Mouse (Mus musculus): ENCODE data around the gene Phf10. TPM values are rescaled to one million over a fixed set of nuclear protein-coding genes. Genes with fewer than 3 reads are reported as not detected.

Gene Phf10
- total and polyA plus RNA-seq, 2 experiments from 2014 or later, result 13.2 to 59.3 TPM

- Histone ChIP-seq H3K9me3 (ENCODE audit: low read length) (no peaks in the 10 kb centered on the region), H3K27me3 (ENCODE audit: insufficient read depth, low read length) (no peaks in the 10 kb centered on the region), H3K4me2 (ENCODE audit: low read depth) (no peak overlapping the region), H3K4me3 (ENCODE audit: low read depth, low read length) (no peak overlapping the region), H3K9ac (no peak overlapping the region), H3K36me3 (ENCODE audit: insufficient read depth) (no peaks in the 10 kb centered on the region), H3K4me1 (ENCODE audit: insufficient read depth) (no peaks in the 10 kb centered on the region), H3K27ac (ENCODE audit: low read depth, low read length) (no peak overlapping the region)
- no peak for TF ChIP-seq CTCF (IDR thresholded peaks at IDR 0.05; ENCODE audit: low read depth)
- WGBS, result 89% methylated on average over 8 of the region's 8 CpGs
- ATAC-seq (no peak), DNase-seq (no peak)
These were observed 48.1 kb downstream of the Phf10 start for GRCm38 (mm10) chr17:14912981-14913380.

- H3K9ac ChIP-seq, result no peak overlapping the region
- TF ChIP-seq CTCF (IDR thresholded peaks at IDR 0.05; ENCODE audit: low read depth), result no peak
- WGBS, result 49% methylated on average over 6 of the region's 6 CpGs
- no peak overlapping the region for H3K4me3 ChIP-seq (ENCODE audit: low read depth, low read length)
- ATAC-seq (no peak), DNase-seq (no peak)
- no peaks in the 10 kb centered on the region for H3K36me3 ChIP-seq (ENCODE audit: insufficient read depth)
- no peaks in the 10 kb centered on the region for H3K4me1 ChIP-seq (ENCODE audit: insufficient read depth)
- H3K27me3 ChIP-seq (ENCODE audit: insufficient read depth, low read length), result no peaks in the 10 kb centered on the region
- H3K27ac ChIP-seq (ENCODE audit: low read depth, low read length), result no peak overlapping the region
- H3K9me3 ChIP-seq (ENCODE audit: low read length), result no peaks in the 10 kb centered on the region
- H3K4me2 ChIP-seq (ENCODE audit: low read depth), result no peak overlapping the region
These were observed 48.7 kb downstream of the Phf10 start for GRCm38 (mm10) chr17:14912420-14912819.

GRCm38 (mm10) chr17:14910771-14911170 lies 50.3 kb downstream of the Phf10 start:
- H3K27ac ChIP-seq (ENCODE audit: low read depth, low read length), result no peak overlapping the region

DNA sequence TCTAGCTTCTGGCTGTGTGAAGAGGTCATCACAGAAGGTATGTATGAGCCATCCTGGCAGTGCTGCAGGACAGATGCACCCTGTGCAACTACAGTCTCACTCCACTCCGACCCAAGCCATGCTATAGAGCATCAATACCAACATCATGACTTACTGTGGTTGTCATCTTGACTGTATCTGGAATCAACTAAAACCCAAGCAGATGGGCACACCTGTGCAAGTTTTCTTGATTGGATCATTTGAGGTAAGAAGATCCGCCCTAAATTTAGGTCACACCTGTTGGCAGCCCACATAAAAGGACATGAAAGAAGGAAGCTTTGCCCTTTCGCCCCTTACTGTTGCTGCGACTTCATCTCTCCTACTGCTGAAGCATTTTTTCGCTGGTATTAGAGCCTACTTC lies 51.7 kb downstream of the Phf10 start:
- Histone ChIP-seq H3K27ac (ENCODE audit: low read depth, low read length) (no peak overlapping the region), H3K36me3 (ENCODE audit: insufficient read depth) (no peaks in the 10 kb centered on the region), H3K9me3 (ENCODE audit: low read length) (no peaks in the 10 kb centered on the region), H3K9ac (no peak overlapping the region), H3K4me3 (ENCODE audit: low read depth, low read length) (no peak overlapping the region), H3K4me2 (ENCODE audit: low read depth) (no peak overlapping the region), H3K27me3 (ENCODE audit: insufficient read depth, low read length) (no peaks in the 10 kb centered on the region), H3K4me1 (ENCODE audit: insufficient read depth) (no peaks in the 10 kb centered on the region)
- ATAC-seq, result no peak
- no peak for TF ChIP-seq CTCF (IDR thresholded peaks at IDR 0.05; ENCODE audit: low read depth)
- no peak for DNase-seq
- 88% methylated on average over 5 of the region's 5 CpGs for WGBS

More at GRCm38 (mm10) chr17:14910771-14911170, 50.3 kb downstream of the Phf10 start:
- Histone ChIP-seq H3K9ac (no peak overlapping the region), H3K36me3 (ENCODE audit: insufficient read depth) (no peaks in the 10 kb centered on the region), H3K27me3 (ENCODE audit: insufficient read depth, low read length) (no peaks in the 10 kb centered on the region), H3K4me1 (ENCODE audit: insufficient read depth) (no peaks in the 10 kb centered on the region), H3K4me3 (ENCODE audit: low read depth, low read length) (no peak overlapping the region), H3K4me2 (ENCODE audit: low read depth) (no peak overlapping the region), H3K9me3 (ENCODE audit: low read length) (no peaks in the 10 kb centered on the region)
- DNase-seq (no peak), ATAC-seq (no peak)
- WGBS, result 91% methylated on average over 5 of the region's 5 CpGs
- no peak for TF ChIP-seq CTCF (IDR thresholded peaks at IDR 0.05; ENCODE audit: low read depth)

- no peak for TF ChIP-seq CTCF (IDR thresholded peaks at IDR 0.05; ENCODE audit: low read depth)
- H3K4me3 ChIP-seq (ENCODE audit: low read depth, low read length), result no peak overlapping the region
- no peak overlapping the region for H3K9ac ChIP-seq
- no peak overlapping the region for H3K27ac ChIP-seq (ENCODE audit: low read depth, low read length)
- no peak overlapping the region for H3K4me2 ChIP-seq (ENCODE audit: low read depth)
- H3K27me3 ChIP-seq (ENCODE audit: insufficient read depth, low read length), result no peaks in the 10 kb centered on the region; the same call in 1 of the 2 replicates
- no peak for ATAC-seq
- no peak for DNase-seq
- WGBS, result 81% methylated on average over 12 of the region's 12 CpGs
- no peaks in the 10 kb centered on the region for H3K36me3 ChIP-seq (ENCODE audit: insufficient read depth)
- H3K9me3 ChIP-seq (ENCODE audit: low read length), result no peaks in the 10 kb centered on the region
- H3K4me1 ChIP-seq (ENCODE audit: insufficient read depth), result no peaks in the 10 kb centered on the region
These were observed 53.9 kb downstream of the Phf10 start for GRCm38 (mm10) chr17:14907136-14907535.

DNA sequence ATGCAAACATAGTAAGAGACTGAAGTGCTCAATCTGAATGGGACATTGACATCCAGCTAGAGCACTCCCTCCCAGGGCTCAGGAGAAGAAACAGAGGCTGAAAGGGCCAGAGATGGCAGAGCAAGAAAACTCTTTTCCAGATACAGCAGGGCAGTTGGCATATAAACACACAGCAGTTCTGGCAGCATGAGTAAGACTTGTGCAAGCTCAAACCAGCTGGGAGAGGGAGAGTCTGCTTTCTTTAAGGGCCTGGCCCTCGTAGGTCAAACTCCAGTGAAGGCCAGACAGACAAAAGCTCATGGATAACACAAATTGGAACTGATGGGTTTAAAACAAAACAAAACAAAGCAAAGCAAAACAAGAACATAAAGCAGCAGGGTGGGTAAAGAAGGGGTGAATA lies 54.5 kb downstream of the Phf10 start:
- Histone ChIP-seq H3K27me3 (ENCODE audit: insufficient read depth, low read length) (no peaks in the 10 kb centered on the region; the same call in 1 of the 2 replicates), H3K4me2 (ENCODE audit: low read depth) (no peak overlapping the region), H3K9ac (no peak overlapping the region), H3K27ac (ENCODE audit: low read depth, low read length) (no peak overlapping the region), H3K4me1 (ENCODE audit: insufficient read depth) (no peaks in the 10 kb centered on the region), H3K9me3 (ENCODE audit: low read length) (no peaks in the 10 kb centered on the region), H3K36me3 (ENCODE audit: insufficient read depth) (no peaks in the 10 kb centered on the region), H3K4me3 (ENCODE audit: low read depth, low read length) (no peak overlapping the region)
- ATAC-seq (no peak), DNase-seq (no peak)
- WGBS, result 13% methylated on average over 1 of the region's 1 CpGs
- no peak for TF ChIP-seq CTCF (IDR thresholded peaks at IDR 0.05; ENCODE audit: low read depth)

GRCm38 (mm10) chr17:14904637-14905265 lies 56.3 kb downstream of the Phf10 start:
- Histone ChIP-seq H3K9ac (no peak overlapping the region), H3K9me3 (ENCODE audit: low read length) (no peaks in the 10 kb centered on the region), H3K4me3 (ENCODE audit: low read depth, low read length) (no peak overlapping the region), H3K27me3 (ENCODE audit: insufficient read depth, low read length) (no peaks in the 10 kb centered on the region; the same call in 1 of the 2 replicates), H3K36me3 (ENCODE audit: insufficient read depth) (no peaks in the 10 kb centered on the region), H3K27ac (ENCODE audit: low read depth, low read length) (no peak overlapping the region), H3K4me1 (ENCODE audit: insufficient read depth) (no peaks in the 10 kb centered on the region), H3K4me2 (ENCODE audit: low read depth) (no peak overlapping the region)
- peak; percentile 95 for DNase-seq
- ATAC-seq, result peak; percentile 78
- TF ChIP-seq CTCF (IDR thresholded peaks at IDR 0.05; ENCODE audit: low read depth), result peak; percentile 96
- WGBS, result 52% methylated on average over 7 of the region's 7 CpGs

Data from forebrain, postnatal 0 days (tissue).